Mouse (Mus musculus): ENCODE results near the gene Hinfp.
"Not testable (repeated sequence)": the region's sequence is repeated elsewhere in the genome, so short reads cannot be mapped to it uniquely, and the experiment has no call there.

Hinfp gene

GRCm38 (mm10) chr9:44305466-44306079 is at the start of gene Hinfp:
Hinfp (minus strand) TSS chr9:44305671.
- peak; percentile 94 to 99 for DNase-seq (ENCODE audit: low spot score in 2 of 2)

DNA sequence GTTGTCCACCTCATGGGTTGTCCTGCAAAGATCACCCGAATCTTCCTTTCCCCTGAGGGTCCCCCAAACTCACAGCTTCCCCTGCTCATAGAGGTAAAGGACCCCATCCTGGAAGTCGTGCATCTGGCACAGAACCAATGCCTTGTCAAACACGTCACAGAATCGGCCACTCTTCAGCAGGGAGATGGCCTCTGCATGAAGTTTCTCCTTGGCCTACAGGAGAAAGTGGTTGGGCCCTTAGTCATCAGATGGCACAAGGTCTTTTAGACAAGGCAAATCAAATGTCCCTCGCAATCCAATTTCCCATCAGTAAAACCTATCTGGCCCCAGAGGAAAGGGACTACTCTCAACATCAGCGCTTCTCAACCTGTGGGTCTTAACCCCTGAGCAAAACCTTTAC is 47.7 kb upstream of the Hinfp start:
- no peak for DNase-seq (ENCODE audit: low spot score in 2 of 2)

DNA sequence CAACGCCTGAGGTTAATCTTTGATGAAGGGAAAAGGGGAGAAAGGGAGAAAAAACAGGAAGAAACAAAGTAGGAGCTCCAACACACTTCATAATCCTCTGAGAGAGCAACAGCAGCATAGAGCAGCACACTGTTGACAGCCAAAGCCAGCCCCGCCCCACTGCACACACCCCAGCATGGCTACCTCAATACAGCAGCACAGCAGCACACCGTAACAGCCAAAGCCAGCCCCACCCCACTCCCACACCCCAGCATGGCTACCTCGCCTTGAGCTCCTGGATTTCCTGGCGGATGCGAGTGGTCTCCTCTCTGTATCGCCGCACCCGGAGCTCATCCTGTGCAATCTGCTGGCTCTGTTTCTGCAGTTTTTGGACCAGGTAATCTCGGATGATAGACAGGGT is 46.9 kb upstream of the Hinfp start:
- no peak for DNase-seq (ENCODE audit: low spot score in 2 of 2)

DNA sequence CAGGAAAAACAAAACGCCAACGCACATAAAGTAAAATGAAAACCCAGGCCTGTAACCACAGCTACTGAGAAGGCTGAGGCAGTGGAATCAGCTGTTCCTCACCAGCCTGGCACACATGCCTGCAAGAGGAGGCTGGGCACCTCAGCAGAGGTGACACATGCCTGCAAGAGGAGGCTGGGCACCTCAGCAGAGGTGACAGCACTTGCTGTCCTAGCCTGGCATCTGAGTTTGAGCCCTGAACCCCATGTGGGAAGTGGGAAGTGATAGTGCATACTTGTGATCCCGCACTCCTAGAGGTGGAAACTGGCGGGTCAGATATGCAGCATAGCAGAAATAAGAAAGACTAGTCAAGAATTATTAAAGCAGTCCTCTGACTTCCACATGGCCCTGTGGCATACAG is 45.9 kb upstream of the Hinfp start:
- no peak for DNase-seq (ENCODE audit: low spot score in 2 of 2)

- no peak for DNase-seq (ENCODE audit: low spot score in 2 of 2)
Observed at GRCm38 (mm10) chr9:44348546-44348945, 43.1 kb upstream of the Hinfp start.

DNA sequence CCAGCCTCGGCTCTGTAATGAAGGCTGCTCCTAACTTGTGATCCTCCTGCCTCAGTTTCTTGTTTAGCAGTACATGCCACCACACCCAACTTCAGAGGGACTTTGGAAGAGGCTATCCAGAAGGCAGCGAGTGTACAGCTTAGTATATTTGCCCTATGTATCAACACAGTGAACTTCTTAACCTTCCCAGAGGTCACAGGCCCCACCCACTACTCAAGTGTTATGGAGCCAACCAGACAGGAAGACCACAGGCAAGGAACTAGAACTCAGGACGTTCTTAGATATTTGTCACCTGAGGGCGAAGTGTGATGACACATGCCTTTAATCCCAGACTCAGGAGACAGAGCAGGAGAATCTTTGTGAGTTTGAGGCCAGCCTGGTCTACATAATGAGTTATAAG is 42.1 kb upstream of the Hinfp start:
- no peak for DNase-seq (ENCODE audit: low spot score in 2 of 2)

GRCm38 (mm10) chr9:44347166-44347565 is 41.7 kb upstream of the Hinfp start:
- DNase-seq (ENCODE audit: low spot score in 2 of 2): no peak

DNA sequence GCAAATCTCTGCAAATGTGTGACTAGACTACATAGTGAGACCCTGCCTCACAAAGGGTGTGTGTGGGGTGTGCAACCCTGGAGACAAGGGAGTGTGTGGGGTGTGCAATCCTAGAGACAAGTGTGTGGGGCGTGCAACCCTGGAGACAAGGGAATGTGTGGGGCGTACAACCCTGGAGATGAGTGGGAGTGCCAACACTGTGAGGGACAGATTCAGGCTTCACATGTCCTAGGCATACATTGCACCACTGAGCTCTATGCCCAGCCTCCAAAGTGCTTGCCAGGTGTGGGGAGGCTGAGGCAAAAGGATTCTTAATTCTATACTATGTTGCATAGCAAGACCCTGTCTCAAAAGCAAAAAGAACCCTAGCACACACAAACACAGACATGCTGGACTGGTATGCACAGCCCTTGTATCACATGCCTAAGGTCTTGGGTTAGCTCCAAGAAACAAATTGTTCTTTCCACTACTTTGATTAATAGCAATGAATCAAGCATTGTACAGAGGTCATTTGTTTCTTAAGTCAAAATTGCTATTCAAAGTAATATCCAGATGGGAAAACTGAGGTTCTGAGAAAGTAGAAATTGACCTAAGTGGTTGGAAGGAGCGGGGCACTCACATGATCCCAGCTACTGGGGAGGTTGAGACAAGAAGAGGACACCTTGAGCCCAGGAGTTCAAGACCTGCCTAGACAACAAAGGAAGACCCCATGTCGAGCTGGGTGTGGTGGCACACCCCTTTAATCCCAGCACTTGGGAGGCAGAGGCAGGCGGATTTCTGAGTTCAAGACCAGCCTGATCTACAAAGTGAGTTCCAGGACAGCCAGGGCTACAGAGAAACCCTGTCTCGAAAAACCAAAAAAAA is 40.3 kb upstream of the Hinfp start:
- no peak for DNase-seq (ENCODE audit: low spot score in 2 of 2)

- peak; percentile 77 to 78 for DNase-seq (ENCODE audit: low spot score in 2 of 2)
Observed at GRCm38 (mm10) chr9:44343781-44344421, 38.4 kb upstream of the Hinfp start, which contains the start of gene Hmbs. Hmbs (minus strand) TSS chr9:44344228.

GRCm38 (mm10) chr9:44343290-44343689 is 37.8 kb upstream of the Hinfp start:
- no peak for DNase-seq (ENCODE audit: low spot score in 2 of 2)

DNA sequence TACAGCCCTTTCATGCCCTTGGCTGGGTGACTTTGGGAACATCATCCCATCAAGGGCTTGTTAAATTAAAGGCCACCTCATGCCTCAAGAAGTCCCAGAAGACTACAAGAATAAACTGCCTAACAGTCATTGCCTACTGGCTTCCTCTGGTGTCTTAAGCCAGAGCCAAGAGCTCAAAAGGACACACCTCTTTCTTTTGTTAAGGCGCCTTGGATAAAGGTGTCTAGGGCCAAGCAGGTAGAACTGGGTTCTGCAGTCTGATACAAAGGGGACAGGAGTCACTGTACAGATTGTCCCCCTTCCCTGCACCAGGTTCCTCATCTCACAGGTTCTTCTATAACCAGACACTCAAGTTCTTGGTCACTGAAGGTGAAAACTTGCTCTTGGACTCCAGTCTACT is 37.1 kb upstream of the Hinfp start:
- DNase-seq (ENCODE audit: low spot score in 2 of 2): no peak

DNA sequence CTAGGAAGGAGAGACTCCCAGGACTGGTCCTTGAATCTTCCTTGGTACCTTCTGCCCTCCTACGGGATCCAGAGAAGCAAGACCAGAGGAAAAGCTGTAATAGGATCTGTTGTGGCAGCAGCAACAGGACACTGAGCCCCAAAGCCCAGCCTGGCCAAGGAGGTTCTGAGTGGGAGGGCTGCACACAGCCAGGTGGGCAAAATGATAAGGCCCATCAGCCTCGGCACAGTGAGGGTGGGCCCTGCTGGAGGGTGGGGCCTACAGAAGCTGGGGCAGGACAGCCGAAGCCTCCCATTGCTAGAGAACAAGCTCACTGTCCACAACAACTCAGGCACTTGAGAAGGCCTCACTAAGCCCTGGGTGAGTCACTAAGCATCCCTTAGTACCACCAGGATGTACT is 36.7 kb upstream of the Hinfp start:
- no peak for DNase-seq (ENCODE audit: low spot score in 2 of 2)

DNA sequence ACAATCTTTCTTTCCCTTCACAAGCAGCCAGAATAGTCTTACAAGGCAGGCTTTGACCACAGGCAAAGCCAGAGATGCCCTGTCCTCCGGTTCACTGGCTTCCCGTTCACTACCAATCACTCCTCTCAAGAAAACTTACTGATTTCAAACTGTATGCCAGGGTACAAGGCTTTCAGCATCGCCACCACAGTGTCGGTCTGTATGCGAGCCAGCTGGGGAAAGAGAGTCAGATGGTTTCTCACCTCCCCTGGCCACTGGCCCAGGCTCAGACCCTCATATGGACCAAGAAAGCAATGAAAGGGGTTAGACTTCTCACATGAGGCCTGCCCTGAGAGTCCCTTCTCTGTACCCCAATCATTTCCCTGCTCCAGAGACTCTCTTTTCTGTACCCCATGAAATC is 36.0 kb upstream of the Hinfp start:
- no peak for DNase-seq (ENCODE audit: low spot score in 2 of 2)

- no peak for DNase-seq (ENCODE audit: low spot score in 2 of 2)
Observed at GRCm38 (mm10) chr9:44338574-44338973, 33.1 kb upstream of the Hinfp start.

- DNase-seq (ENCODE audit: low spot score in 2 of 2): no peak
Observed at GRCm38 (mm10) chr9:44337436-44338169, 32.1 kb upstream of the Hinfp start.

DNA sequence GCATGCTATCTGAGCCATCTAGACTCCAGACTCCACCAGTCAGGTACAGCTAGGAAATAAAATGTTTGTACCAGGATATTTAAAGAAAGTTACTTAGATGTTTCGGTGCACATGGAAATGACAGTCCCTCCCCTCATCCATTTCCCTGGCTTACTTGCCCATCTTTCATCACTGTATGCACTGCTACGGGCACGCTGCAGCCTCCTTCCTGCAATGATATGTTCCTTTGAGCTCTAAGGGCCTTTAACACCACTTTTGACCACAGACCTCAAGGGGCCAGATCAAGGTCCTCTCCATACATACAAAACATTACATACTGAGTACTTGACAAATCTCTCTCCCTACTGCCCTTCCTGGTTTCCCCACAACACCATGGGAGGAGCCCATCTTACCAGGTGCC is 31.5 kb upstream of the Hinfp start:
- no peak for DNase-seq (ENCODE audit: low spot score in 2 of 2)

DNA sequence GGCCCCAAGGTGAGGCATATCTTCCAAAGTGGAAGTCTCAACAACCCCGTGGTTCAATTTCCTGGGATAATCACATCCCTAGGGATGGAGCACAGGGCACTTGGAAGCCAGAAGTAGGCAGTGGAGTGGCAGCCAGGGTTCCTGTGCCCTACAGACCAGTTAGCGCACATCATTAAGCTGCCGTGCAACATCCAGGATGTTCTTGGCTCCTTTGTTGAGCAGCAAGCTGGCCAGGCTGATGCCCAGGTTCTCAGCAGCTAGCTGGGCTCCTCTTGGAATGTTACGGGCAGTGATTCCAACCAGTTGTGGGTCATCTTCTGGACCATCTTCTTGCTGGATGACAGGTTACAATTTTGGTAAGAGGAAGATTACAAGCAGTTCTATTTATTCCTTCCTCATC is 31.0 kb upstream of the Hinfp start:
- DNase-seq (ENCODE audit: low spot score in 2 of 2): not testable (repeated sequence)

DNA sequence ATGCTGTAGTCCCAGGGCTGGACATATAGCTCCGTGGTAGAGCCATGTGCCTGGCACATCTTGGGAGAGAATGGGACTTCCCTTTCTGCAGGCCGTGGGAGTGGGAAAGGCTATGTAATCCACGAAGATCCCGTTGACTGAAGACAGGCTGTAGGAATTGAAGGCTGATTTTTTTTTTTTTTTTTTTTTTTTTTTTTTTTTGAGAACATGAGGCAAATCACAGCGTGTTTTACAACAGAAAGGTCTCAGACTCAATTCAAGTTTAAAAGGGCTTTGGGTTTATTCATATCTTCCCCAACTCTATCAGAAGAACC is 30.6 kb upstream of the Hinfp start:
- DNase-seq (ENCODE audit: low spot score in 2 of 2): no peak

DNA sequence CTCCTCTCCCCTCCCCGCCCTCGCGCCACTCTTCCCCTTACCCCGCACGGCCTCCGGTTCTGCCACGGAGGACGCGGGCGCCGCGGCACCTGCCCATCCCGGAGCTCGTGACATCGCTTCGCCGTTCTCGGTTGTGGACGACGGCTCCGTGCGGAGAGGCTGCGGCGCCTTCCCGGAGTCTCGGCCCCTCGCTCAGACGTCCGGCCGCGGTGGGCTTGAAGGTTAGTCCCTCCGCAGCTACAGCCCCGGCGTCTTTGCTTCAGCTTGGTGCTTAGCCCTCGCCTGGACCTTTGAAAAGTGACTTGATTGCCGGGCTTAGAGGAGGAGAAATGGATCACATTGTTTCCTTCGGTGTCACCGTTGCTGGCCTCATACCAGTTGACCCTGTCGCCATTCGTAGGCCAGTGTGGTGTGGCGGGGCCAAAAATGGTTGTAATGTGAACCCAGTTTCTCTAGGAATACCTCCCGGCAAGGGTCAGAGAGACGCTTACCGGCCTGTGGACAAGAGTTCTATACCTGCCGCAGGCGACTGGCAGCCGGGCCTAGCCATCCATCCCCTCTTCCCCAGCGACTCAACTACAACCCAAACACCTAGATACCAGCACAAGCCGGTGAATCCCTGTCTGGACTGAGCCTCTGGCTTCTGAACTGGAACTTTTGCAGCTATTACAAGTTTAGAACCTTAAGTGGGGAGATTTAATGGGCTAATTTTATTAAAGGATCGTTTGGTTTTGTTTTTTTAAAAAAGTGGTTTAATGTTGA is 30.0 kb upstream of the Hinfp start:
- DNase-seq (ENCODE audit: low spot score in 2 of 2): no peak

DNA sequence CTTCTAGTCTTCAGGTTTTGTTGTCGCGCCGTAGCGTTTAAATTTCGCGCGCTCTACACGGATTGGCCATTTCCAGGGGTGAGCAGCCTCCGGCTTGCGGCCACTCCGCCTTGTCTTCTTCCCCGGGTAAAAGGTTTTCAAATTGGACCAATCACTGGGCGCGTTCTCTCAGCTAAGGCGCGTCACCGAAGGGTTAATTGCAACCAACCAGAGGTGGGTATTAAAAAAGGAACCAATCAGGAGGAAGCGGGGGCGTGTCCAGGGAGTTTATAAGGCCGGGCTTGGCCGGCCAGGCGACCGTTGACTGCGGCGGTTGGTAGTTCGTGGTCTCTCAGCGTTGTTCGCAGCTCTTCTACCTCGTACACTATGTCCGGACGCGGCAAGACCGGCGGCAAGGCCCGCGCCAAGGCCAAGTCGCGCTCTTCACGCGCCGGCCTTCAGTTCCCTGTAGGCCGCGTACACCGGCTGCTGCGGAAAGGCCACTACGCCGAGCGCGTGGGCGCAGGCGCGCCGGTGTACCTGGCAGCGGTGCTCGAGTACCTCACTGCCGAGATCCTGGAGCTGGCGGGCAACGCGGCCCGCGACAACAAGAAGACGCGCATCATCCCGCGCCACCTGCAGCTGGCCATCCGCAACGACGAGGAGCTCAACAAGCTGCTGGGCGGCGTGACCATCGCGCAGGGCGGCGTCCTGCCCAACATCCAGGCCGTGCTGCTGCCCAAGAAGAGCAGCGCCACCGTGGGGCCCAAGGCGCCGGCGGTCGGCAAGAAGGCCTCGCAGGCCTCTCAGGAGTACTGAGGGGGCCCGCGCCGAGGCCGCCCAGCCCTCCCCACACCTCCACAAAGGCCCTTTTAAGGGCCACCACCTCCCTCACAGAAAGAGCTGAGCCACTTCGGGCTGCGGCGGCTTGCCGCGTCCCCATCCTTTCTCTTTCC is 29.2 kb upstream of the Hinfp start, which contains the start of gene H2afx:
Gene H2afx, plus strand, starts transcription at position 299 of the 935 bp plus-strand sequence.
- DNase-seq (ENCODE audit: low spot score in 2 of 2): peak; percentile 96 to 99

All from thymus, postnatal 10 days (tissue).